Mouse (Mus musculus) thymus, adult 2 months (tissue): ENCODE measurements around the gene Kif5a.

Source experiments
- CTCF ChIP-seq: fragments of 200-500 bp; IDR thresholded peaks from 2 replicates; pipeline ENCODE4 v1.5.1; 2012; ENCODE audit warnings: mild to moderate bottlenecking, control low read depth, low read length, moderate library complexity, borderline replicate concordance; ENCODE audit not compliant: control insufficient read depth, poor library complexity, insufficient read depth; ENCODE audit errors: extremely low read depth
- POLR2A ChIP-seq: fragments of 200-500 bp; IDR thresholded peaks from 2 replicates; pipeline ENCODE4 v1.6.1; 2012; ENCODE audit warnings: mild to moderate bottlenecking, low read length, control low read depth, moderate library complexity; ENCODE audit not compliant: control insufficient read depth, poor library complexity, insufficient read depth; ENCODE audit errors: extremely low read depth

DNA sequence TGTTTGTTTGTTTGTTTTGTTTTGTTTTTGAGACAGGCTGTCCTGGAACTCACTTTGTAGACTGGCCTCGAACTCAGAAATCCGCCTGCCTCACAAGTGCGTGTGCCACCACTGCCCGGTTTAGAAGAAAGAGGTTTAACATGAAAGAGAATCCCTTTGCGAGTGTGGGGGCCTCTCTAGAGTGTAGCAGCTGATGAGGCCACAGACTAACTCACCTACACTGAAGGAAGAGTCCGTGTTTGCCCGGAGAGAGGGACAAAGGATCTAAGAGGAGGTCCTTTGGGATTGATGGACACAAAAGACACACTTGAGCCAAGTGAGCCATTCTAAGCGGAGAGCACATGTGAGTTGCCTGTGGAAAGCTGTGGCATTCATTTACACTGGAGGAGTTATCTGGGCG is 85.9 kb downstream of the Kif5a start:
- TF ChIP-seq CTCF (no peak), POLR2A (no peak)
